Mouse (Mus musculus) kidney, postnatal 4 days (tissue): ENCODE data around the gene Anapc4.

Experiments used
- DNase-seq, 2 experiments: peaks; one replicate each; pipeline ENCODE4 v3.0.0; 2021; ENCODE audit warnings: mixed read lengths in 2 of 2

Anapc4 gene

DNA sequence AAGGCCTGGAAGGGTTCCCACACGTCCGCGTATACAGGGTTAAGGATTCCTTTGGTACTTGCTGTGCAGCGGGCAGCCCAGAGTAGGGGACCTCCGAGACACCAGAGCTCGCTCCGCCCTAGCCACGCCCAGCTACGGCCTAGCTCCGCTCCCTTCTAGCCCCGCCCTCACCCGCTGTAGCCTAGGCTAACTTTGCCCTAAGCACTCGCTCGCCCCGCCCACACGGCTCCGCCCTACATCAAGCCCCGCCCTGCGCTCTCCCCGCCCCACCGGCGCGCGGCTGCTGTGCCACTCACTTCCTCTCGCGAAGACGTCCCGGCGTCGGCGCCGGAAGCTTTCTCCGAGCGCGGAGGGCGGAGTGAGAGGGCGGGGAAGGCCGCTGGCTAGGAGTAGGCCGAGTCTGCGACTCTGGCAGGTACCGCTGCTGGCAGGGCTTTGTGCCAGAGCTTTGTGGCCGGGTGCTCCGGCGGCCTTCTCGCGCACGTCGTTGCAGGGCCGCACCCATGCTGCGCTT lies at the start of gene Anapc4:
Gene Anapc4, plus strand, starts transcription at position 252 of the 514 bp plus-strand sequence.
- DNase-seq: peak; percentile 100

DNA sequence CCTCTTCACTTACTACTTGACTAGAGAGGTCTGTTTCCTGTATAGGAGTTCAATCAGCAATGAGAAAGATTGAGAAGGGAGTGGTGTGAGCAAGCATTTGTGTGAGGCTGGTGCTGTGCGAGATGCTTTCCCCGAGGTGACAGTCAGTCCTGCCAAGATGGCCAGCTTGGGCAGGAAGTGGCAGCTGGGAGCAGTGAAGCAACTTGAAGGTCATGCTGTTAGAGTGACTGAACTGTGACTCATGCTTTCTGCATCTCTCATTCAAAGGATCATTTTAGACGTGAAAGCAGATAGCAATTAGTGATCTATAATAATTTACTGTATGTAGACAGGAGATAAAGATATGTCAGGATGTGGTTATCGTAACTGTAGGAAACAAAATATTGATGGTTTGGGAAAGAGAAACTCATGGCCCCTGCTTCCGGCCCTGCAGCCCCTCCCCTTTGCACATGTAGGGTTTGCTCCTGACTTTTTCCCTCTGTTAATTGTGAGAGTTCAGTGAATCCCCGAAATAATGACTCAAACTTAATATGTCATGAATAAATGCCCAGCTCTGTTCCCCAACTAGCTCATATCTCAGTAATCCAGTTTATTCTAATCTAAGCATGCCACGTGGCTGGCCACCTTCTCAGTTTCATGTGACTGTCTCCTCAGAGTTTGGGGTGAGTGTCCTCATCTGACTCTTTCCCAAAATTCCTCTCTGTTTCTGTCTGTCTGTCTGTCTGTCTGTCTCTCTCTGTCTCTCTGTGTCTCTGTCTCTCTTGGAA lies 47.1 kb upstream of the Anapc4 start:
- DNase-seq: no peak

DNA sequence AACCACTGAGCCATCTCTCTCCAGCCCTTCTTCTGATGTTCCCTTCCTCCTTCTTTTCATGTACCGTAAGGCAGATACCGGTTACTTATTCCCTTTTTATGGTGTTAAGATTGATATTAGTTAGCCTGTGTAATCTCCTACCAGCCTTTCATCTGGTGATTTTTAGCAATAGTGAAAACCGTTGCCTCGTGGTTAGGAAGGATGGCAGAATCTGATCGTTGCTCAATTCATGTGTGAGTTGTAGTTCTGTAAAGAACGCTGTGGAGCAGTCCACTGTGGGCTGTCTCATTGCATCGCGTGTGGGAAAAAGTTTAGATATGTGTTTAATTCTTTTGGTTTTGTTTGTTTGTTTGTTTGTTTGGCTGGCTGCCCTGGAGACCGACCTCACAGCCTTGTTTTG lies 40.6 kb upstream of the Anapc4 start:
- no peak for DNase-seq

DNA sequence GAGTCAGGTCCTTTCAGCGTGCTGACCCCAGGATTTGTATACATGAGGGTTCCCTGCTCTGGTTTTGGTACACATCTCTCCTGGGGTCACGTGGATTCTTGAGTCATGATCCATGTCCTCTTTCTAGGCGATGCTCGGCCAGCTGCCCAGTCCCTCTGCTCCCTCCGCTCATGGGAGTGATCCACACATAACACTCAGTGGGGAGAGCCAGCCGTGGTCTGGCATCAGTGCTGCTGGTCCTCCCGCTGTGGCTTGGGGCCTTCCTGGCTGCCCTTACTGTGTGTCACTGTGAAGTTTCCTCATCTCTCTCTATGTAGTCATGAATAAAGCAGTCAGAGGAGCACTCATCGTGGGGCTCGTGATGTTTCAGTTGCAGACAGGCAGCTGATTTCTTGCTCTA lies 39.7 kb upstream of the Anapc4 start:
- DNase-seq: no peak

DNA sequence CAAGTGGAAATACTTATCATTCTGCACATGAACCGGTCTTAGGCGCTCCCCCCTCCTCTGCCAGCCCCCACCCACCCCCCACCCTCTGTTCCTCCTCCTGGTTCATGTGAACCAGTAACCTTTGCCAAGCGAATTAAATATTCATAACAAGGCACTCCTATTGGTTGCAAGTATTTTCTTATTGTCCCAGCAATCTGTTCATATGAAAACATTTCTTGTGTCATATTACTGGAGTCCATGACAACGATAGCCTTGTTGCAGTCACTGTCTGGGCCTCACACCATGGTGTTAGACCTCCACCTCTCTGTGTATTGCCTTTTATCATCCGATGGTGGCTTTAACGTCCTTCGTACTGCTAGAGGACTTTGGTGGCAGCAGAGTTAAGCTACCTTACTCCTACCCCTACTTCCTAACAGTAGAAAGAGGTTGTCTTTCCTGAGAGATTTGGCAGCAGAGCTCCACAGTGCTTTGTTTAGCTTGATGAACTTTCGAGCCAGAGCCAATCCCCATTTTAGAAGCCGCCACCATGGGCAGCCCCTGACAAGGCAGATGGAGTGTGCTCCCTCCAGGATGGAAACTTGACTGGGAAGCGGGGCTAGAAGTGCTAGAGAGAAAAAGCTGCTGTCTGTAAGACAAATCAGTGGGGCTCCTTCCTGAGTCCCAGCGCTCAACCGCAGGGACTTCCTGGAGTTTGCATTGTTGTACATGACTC lies 34.4 kb upstream of the Anapc4 start:
- DNase-seq: no peak

DNA sequence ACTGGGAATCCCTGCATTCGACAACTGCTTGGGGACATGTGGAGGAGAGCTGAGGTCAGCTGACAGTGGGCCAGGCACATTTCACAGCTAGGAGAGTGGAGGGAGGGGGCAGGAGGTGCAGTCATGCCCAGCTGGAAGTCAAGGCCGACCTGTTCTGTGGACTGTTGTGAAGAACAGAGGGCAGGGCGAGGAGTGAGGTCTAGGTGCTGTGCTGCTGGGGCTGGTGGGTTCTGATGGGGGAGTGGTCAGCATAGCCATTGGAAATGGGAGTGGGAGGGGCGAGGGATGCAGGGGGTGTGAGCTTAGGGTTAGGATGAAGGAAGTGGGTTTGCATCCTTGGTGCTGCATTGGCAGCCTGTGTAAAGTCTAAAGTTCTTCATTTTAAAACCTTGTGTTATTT lies 28.0 kb upstream of the Anapc4 start:
- no peak for DNase-seq

DNA sequence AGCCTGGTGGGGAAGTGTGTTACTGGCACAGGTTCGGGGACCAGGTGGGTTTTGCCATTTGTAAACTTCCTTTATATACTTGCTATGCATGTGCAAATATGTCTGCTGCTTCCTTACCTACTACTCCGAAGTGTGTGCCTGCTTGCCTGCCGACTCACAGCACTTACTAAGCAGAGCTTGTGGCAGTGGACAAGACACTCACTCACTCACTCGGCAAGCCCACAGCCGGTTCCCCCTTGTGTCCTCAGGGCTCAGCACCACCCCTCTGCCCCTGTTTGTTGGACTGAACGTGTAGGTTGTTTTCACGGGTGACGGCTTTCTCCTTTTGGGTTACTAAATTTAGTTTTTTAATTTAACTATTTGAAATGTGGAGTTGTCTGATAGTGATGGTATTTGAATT lies 27.5 kb upstream of the Anapc4 start:
- DNase-seq: no peak

DNA sequence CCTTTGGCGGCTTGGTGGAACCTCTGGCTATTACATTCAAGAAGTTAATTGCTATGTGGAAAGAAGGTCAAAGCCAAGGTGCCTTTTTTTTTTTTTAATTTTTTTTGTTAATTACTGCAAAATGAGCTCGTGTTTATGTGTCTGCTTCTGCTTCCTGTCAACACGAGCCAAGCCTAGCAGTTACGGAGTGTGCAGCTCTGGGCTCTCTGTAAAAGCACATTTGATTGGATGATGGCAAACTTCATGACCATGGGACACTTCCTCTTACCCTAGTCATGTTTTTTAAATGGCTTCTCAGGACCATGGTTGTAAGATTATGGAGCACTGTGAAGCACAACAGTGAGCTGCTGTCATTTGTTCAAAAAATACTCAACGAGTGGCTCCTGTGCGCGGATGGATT lies 26.8 kb upstream of the Anapc4 start:
- no peak for DNase-seq

DNA sequence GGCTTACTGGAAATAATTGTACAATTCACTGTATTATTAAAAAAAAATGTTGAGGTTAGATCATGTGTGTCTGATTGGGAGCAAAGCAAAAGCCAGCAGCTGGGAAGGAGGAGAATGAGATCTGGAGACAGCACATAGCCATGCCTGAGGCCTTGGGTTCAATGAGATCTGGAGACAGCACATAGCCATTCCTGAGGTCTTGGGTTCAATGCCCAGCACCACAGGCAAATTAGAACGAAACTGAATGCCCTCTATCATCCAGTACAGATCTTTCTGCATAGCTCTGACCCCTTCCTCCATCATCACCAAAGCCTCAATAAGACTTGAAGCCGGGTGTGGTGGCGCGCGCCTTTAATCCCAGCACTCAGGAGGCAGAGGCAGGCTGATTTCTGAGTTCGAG lies 23.4 kb upstream of the Anapc4 start:
- no peak for DNase-seq

DNA sequence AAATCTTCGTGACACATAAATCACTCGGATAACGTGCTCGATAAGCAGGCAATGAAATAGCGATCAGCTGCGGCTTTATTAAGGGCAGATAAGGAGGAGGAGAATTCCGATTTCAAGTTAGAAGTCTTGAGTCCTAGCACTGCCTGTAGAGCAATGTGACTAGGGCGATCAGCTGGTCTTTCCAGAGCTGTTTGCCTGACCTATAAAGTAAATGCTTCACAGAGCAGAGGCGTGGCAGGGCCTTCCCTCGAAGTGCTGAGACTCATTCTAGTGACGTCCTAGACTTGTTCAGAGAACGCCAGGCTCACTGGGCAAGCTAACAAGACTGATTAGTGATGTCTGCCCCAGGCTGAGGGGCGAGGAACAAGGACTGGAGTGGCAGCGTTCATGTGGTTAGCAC lies 22.8 kb upstream of the Anapc4 start:
- DNase-seq: no peak

DNA sequence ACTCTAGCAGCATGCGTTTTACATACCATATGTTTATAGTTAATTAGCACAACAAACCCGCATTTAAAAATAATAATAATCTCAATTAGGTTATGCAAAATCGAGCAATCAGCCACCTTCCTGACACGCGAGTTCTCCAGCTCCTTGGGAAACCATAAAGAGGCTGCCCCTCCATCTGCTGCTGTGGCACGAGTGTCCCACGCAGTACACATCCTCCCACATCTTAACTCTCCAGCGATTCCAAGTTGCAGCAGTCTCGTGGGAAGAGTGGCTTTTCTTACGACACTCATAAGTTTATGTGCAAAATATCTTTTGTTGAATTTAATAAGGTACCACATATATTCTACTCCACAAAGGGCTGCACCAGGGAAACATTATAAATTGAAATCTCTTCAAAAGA lies 21.4 kb upstream of the Anapc4 start:
- no peak for DNase-seq

DNA sequence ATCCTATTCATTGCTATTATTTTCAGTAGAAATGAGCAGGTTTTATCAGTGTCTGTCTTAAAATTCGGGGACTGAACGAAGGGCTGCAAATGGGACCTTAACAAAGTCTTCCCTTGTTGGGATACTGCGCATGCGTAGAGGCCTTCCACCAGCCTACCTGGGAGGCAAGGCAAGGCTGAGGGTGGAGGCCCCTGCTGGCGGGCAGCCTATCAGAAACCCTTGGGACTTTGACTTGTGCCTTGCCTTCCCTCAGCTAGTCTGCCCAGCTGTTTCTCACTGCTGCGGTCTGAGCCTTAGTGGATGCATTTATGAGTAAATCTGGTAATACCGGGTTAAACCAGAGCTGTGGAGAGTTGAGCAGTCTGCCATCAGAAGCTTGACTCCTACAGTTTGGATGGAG lies 20.5 kb upstream of the Anapc4 start:
- DNase-seq: no peak

DNA sequence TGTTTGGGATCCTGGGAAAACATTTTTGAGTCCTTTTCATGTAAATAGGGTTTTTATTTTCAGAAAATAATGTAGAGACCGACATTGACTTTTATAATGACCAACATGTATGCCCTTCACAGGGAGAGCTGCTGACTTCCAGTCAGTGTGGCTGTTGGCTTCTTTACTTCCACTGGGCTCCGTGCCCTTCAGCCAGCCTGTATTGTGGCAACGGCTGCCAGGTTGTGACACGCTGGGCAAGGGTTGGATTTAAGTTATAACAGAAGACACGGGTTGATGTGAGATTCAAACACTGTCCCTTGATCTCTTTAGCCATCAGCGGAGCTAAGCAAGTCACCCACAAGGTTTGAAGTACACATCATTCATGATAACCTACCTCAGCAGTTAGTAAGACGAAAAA lies 15.1 kb upstream of the Anapc4 start:
- DNase-seq: no peak

DNA sequence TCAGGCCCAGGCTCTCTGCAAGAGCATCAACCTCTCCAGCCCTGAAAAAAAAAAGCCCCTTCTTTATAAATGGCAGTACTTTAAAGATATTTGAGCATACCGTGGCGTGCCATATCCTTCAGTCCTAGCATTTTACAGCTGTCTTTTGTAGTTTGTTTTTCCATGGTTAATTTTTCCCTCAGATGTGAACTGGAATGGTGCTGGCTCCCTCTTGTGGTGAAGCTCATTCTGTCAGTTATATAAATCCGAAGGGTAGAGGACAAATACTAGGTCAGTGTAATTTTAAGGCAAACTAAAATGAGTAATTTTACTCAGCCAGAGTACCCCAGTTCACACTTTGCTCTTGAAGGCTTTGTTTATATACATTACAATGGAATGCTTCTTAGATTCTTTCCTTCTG lies 12.1 kb upstream of the Anapc4 start:
- peak; percentile 62 to 69 for DNase-seq

DNA sequence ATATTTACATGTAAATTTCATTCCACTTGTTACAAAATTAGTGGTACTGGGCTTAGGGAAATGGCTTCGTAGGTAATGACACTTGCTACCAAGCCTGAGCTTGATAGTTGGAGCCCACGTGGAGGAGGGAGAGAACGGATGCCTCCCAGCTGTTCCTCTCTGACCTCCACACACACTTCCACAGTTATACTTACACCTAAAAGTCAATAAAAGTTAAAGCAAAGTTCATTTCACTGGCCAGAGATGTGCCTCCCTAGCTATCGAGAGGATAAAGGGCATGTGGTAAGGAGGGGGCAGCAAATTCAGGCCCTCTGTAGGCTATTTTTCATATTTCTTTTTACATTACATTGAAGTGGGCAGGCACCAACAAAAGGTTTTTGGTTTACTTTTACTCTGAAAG lies 5.9 kb upstream of the Anapc4 start:
- no peak for DNase-seq

DNA sequence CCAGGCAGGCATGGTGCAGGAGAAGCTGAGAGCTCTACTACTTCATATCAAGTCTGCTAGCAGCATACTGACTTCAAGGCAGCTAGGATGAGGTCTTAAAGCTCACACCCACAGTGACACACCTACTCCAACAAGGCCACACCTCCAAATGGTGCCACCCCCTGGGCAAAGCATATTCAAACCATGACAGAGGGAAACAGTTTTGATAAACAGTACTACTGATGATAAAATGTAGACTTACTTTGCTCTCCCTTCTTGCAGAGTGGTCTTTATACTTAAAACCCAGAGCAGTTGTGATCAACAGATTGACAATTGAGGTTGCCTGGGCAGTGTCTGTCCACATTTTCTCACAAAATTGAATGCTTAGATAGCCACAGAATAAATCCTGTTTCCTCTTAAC lies 807 bp upstream of the Anapc4 start:
- DNase-seq: peak; percentile 13 to 31

DNA sequence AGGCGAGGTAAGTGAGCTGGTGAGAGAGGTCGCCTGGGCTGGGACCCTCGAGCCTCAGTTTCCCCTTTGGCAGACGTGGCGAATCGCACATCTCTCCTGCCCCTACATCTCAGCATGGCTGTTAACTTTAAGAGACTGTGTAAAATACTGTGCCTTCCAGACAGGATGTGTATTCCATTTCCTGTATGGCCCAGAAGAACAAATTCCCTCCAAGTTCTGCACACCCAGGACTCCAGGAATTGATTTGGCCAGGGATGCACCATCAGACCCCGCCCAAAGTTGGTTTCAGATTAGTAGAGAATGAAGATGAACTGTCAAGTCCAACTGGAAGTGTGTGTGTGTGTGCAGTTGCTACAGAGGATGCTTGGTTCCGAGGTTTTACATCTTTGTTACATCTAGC lies 574 bp downstream of the Anapc4 start:
- peak in 1 of 2 experiments; percentile 11 for DNase-seq

DNA sequence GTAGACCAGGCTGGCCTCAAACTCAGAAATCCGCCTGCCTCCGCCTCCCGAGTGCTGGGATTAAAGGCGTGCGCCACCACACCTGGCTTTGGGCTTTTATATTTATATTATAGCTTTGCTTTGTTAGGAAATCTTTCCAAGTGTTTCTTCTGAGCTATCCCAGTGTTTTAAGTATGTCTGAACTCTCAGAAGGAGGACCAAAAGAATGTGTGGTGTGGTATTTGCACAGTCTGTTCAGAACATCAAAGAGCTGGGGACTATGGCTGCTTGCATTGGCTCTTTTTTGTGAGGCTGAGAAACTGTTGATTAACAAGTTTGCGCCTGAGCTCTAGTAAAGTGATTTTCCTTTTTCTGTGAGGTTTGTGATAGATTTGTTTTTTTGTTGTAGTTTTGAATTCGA lies 10.5 kb downstream of the Anapc4 start:
- DNase-seq: no peak

DNA sequence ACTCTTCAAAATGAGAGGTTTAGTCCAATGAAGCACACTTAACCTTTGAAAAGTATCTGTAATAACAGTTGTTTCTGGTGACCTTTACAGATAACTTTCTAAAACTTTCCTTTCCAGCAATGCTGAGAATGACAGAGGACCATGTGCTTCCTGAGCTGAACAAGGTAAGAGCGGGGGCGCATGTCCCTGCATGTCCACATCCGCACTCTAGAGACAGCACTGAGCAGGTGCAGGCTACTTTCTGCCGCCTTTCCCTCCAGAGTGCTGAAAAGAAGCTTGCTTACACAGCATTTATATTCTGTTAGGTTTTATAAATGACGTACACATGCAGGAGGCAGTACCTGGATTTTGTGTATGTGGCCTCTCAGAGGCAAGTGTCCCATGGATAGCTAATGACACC lies 21.9 kb downstream of the Anapc4 start:
- no peak for DNase-seq

DNA sequence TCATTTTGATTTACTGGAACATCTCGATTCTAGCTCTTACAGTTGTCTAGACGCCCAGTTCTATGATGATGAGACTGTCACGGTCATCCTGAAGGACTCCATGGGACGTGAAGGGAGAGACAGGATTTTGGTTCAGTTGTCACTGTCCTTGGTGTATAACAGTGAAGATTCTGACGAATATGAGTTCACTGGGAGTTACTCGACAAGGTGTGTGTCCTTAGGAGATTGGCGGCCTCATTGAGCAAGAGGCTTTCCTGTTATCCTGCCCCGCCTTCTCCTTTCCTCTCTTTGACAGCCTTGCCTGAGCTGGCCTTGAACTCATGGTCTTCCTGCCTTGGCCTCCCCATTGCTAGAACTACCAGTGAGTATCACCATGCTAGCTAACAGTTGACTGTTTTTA lies 30.6 kb downstream of the Anapc4 start:
- no peak for DNase-seq

DNA sequence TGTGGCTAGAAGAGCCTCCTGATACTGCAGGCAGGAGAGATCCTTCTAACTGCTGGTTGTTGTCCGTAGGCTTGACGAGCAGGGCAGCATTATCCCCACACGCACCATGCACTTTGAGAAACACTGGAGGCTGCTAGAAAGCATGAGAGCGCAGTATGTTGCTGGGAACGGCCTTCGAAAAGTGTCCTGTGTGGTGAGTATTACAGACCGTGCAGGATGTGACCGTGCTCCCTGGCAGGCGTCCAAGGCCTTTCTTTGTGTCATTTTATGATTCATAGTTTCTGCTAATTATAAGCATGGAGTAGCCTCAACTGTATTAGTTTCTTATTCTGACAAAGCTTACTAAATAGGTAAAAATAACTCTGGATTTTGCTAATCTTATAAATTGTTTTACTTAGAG lies 32.0 kb downstream of the Anapc4 start:
- DNase-seq: peak; percentile 77 to 82

DNA sequence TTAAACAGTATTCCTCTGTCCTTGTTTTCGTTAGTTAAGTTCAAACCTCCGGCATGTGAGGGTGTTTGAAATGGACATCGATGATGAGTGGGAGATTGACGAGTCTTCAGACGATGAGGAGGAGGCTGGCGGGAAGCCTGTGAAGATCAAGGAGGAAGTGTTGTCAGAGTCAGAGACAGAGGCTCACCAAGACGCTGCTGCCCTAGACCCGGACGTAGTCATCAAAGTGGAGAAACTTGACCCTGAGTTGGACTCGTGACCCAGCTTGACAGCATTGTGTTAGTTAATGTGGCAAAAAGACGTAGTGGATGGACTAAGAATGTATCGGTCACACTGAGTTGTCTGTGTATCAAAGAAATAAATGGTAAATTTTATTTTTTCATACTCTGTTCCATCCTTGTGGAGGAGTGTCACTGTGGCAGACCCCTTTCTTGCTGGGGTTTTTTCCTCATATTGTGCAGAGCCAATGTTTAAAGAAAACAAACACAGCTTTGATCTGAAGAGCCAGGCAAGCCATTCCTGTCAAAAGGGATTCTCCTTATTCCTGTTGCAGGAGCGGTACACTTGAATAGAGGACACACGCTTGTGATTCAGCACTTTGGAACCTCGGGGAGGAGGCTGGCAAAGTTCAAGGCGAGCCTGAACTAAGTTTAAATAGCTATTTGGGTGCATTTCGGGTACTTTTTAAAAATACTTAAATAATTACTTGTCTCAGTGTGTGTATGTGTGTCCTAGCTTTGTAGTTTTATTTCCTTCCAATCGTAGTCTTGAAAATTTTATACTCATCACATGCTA lies 32.7 kb downstream of the Anapc4 start:
- DNase-seq: peak in 1 of 2 experiments; percentile 16

DNA sequence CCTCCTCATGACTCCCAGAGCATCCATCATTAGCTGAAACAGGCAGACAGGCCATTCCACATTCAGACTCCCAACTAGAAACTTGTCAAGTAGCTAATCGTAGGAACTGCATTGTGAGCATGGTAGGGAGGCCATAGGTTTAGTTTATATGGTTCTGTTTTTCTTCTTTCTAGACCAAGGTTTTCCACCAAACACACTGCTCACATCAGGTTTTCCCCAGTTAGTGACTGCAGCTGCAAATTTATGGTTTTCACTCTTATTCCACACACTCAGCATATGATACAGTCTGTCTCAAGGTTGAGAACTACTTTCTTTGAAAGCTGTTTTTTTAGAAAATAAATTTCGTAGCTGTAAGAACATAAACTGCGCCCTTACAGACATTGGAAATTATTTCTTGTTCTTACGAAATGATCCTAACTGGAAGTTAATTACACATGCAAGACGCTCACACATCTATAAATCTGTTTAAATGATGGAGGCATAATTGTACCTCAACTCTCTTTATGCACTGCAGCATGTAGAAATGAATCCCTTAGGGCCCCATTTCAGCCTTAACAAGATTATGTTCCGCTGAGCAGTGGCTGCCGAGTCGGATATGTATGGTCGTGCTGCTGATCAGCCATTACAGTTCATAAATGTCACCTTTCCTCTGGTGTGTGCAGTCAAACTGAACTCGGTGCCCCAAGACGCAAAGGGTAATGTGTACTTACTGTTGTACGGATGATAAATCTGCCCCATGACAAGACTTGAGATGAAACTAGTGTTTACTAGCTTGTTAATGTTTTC lies 35.3 kb downstream of the Anapc4 start:
- no peak for DNase-seq
